Mouse (Mus musculus) liver, embryonic 12.5 days (tissue): ENCODE results near the gene Ceacam19. TPM values are rescaled to one million over a fixed set of nuclear protein-coding genes. Genes with fewer than 3 reads are reported as not detected.
A peak's percentile ranks its signal among the peaks of the same experiment; 100 is the strongest.
"Not testable (repeated sequence)": the region's sequence is repeated elsewhere in the genome, so short reads cannot be mapped to it uniquely, and the experiment has no call there.

ENCODE experiments used
- ATAC-seq: fragments of 200-750 bp; cut with Nextera tagmentation; 2 replicates; pipeline ENCODE4 v1.8.0; 2017; ENCODE audit warnings: moderate number of reproducible peaks, mild to moderate bottlenecking, moderate library complexity
- H3K27ac ChIP-seq: fragments of 300-500 bp; sonication (generic); 2 replicates; pipeline ENCODE4 v1.5.1; 2016; ENCODE audit warnings: mild to moderate bottlenecking
- H3K27me3 ChIP-seq: fragments of 300-500 bp; sonication (generic); replicated peaks from 2 replicates; pipeline ENCODE4 v1.6.1; 2016; ENCODE audit warnings: mild to moderate bottlenecking, moderate library complexity
- H3K36me3 ChIP-seq: fragments of 300-500 bp; sonication (generic); 2 replicates; pipeline ENCODE4 v1.6.1; 2016; ENCODE audit warnings: mild to moderate bottlenecking, moderate library complexity
- H3K4me1 ChIP-seq: fragments of 300-500 bp; sonication (generic); 2 replicates; pipeline ENCODE4 v1.6.1; 2016
- H3K4me2 ChIP-seq: fragments of 300-500 bp; sonication (generic); 2 replicates; pipeline ENCODE4 v1.6.1; 2016; ENCODE audit warnings: mild to moderate bottlenecking, moderate library complexity
- H3K4me3 ChIP-seq: fragments of 300-500 bp; sonication (generic); 2 replicates; pipeline ENCODE4 v1.5.1; 2016; ENCODE audit warnings: mild to moderate bottlenecking, moderate library complexity
- H3K9ac ChIP-seq: fragments of 300-500 bp; sonication (generic); 2 replicates; pipeline ENCODE4 v1.6.1; 2016; ENCODE audit warnings: mild to moderate bottlenecking, moderate library complexity
- H3K9me3 ChIP-seq: fragments of 300-500 bp; sonication (generic); replicated peaks from 2 replicates; pipeline ENCODE4 v1.6.1; 2016; ENCODE audit warnings: mild to moderate bottlenecking, moderate library complexity
- WGBS: fragments of 180-500 bp; shearing (Covaris S2); methylation state at CpG from one replicate; pipeline ENCODE4 v1.1.7; 2016; ENCODE audit not compliant: insufficient replicate concordance; 5-methylcytosine and 5-hydroxymethylcytosine counted together
- polyA plus RNA-seq: library from polyadenylated mRNA; unstranded; fragments of >200 nt; fragmentation: Nextera tagmentation; extraction: Ambion mirVana; gene quantifications from 2 replicates; pipeline ENCODE4 v1.2.1, GENCODE M21; 2016

The Ceacam19 gene
- not detected in 2 replicates for polyA plus RNA-seq

DNA sequence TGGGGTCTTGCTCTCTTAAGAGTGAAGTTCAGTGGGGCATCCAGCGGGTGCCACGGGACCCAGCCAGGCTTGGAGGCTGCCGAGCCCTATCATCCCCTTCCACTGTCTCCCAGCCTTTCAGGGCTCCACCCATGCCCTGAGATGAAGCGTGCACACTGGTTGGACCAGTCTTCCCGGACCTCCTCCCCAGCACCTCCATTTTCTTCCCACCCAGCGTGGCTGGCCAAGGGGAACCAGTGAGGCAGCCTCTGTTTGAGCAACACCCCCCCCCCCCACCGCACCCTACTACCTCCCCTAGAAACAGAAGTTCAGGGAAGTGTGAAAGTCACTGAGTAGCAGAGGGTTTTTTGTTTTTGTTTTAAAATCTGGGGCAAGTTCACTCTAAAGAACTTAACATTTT lies at the start of gene Ceacam19:
Ceacam19 (minus strand) TSS at position 117 of the 400 bp plus-strand sequence.
- no peak for ATAC-seq
- H3K27ac ChIP-seq: no peak within 1 kb of the TSS
- 47% methylated on average over 7 of the region's 7 CpGs for WGBS

DNA sequence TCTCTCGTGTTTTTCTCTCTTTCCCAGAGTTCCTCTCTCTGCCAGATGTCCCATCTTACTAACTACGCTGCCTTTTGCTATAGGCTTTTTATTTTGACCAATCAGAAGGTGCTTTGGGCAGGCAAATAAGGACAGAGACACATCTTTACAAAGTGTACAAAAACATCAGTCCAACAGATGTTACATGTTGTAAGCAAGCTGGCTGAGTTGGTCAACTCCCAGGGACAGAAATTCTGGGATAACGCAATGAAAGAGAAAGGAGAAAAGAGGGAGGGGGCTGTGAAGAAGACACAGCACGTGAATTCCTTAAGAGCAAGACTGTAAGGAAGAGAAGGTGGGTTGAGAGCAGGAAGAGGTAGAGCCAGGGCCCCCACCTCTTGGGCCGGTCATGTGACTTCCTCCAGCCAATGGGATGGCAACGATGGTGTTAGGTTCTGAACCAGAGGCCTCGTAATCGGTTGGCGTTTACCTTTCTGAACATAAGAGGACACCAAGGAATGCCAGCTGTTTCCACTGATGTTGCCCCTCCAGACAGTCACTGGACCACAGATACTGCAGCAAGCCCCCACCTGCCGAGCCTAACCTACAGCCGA lies 49.6 kb upstream of the Ceacam19 start:
- Histone ChIP-seq H3K9me3 (no peaks in the 10 kb centered on the region), H3K36me3 (no peaks in the 10 kb centered on the region), H3K4me1 (peaks cover 30% of the 10 kb centered on the region), H3K27ac (no peak overlapping the region), H3K4me3 (no peak overlapping the region), H3K27me3 (peaks cover 3% of the 10 kb centered on the region), H3K9ac (no peak overlapping the region), H3K4me2 (no peak overlapping the region)
- WGBS: 69% methylated on average over 11 of the region's 11 CpGs
- no peak for ATAC-seq

More for the DNA sequence above, at the start of gene Ceacam19:
- Histone ChIP-seq H3K4me3 (no peak within 1 kb of the TSS), H3K27me3 (0 out of 2 replicates have a peak, but pooled peaks cover 3% of the 10 kb centered on the region), H3K4me1 (no peaks in the 10 kb centered on the region), H3K36me3 (no peaks in the 10 kb centered on the region), H3K4me2 (no peak within 1 kb of the TSS), H3K9ac (no peak within 1 kb of the TSS), H3K9me3 (no peaks in the 10 kb centered on the region)

DNA sequence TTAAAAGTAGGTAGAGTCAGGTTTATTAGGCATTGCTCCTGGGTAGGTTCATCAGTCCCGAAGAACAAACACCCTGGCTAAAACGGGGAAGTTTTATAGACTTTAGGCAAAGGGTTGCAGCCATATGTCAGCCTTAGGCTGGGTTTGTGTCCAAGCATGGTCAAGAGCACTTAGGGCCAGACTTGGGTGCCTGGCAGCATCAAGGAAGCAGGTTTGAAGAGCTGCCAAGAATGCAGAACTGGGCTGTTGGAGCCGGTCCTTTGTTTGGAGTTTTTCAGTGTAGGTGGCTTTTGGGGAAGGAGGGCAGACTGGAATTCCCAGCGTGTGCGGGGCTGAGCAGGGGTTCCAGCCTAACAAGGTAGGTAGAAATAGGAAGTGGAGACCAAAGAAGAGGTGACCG lies 48.2 kb upstream of the Ceacam19 start:
- H3K4me2 ChIP-seq: peak overlapping the region; percentile 58
- no peak overlapping the region for H3K9ac ChIP-seq
- no peaks in the 10 kb centered on the region for H3K9me3 ChIP-seq
- H3K27ac ChIP-seq: peak overlapping the region; percentile 48; the same call in 1 of the 2 replicates
- H3K27me3 ChIP-seq: peaks cover 13% of the 10 kb centered on the region
- H3K36me3 ChIP-seq: no peaks in the 10 kb centered on the region
- H3K4me3 ChIP-seq: no peak overlapping the region
- peaks cover 33% of the 10 kb centered on the region for H3K4me1 ChIP-seq
- WGBS: 53% methylated on average over 6 of the region's 6 CpGs
- ATAC-seq: no peak

DNA sequence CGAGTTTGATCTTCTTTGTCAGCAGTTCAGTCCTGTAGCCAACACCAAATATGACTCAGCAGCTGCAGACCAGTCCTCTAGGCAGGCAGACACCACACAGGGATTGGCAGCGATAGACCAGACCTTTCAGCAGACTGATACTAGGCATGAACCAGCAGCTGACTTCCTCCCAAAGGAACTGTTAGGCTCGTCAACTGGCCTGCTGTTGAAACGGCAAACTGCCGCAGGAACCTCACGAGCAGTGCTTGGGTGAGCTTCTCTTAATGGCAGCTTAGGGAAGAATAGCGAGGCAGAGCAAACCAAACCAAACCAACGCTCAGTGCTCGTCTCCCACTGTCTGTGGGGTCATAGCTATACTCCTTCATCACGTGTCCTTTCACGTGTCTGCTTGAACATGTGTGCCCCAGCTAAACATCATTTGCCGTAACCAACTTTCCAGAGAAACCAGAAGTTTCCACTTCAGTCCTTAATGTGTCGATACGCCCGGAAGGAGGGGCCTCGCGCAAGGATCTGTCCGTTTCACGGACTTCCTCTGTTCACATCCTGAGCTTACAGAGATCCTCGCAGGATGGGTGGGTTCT lies 47.5 kb upstream of the Ceacam19 start:
- peak overlapping the region; percentile 58 for H3K4me2 ChIP-seq
- 25% methylated on average over 20 of the region's 20 CpGs for whole genome bisulfite sequencing
- H3K4me1 ChIP-seq: peaks cover 29% of the 10 kb centered on the region
- peaks cover 13% of the 10 kb centered on the region for H3K27me3 ChIP-seq
- no peaks in the 10 kb centered on the region for H3K9me3 ChIP-seq
- 0 out of 2 replicates have a peak overlapping the region, but pooled peaks have one; percentile 4 for H3K9ac ChIP-seq
- H3K36me3 ChIP-seq: no peaks in the 10 kb centered on the region
- H3K27ac ChIP-seq: peak overlapping the region; percentile 48; the same call in 1 of the 2 replicates
- peak; percentile 48; the same call in 1 of the 2 replicates for ATAC-seq
- H3K4me3 ChIP-seq: peak overlapping the region; percentile 25

DNA sequence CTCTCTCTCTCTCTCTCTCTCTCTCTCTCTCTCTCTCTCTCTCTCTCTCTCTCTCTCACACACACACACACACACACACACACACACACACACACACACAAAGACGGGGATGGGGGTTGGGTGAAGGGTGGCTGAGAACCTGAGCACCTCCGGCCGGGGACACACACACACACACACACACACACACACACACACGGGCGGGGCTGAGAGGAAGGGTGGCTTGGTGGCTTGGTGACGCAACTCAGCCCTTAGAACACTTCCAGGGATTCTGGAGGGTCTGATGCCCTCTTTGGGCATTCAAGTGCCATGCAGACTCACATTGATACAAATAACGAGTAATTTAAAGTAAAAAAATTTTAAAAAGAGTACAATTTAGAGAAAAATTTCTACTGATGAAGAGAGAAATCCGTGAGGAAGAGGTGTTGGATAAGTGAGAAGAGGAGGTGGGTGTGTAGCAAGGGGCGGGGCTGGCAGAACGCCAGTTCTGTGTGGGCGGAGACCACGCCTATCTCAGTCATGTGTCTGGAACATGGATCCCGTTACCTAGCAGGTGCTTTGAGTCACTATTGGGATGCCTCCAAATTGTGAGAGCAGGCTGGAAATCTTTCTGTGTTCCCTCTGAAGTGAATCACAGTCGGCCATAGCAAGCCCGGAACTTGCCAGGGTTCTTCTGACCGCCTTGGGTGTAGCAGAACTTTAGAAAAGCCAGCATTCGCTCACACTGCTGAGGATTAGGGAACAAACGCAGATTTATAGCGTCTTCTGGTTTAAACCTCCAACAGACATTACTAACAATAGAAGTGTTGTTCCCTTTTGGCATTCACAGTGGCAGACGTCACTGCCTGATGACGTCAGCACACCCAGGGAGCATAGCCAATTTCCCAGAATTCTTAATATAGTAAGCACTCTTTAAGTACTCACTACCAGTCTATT lies 45.4 kb upstream of the Ceacam19 start:
- WGBS: 11% methylated on average over 21 of the region's 21 CpGs
- H3K4me3 ChIP-seq: peak overlapping the region; percentile 27

DNA sequence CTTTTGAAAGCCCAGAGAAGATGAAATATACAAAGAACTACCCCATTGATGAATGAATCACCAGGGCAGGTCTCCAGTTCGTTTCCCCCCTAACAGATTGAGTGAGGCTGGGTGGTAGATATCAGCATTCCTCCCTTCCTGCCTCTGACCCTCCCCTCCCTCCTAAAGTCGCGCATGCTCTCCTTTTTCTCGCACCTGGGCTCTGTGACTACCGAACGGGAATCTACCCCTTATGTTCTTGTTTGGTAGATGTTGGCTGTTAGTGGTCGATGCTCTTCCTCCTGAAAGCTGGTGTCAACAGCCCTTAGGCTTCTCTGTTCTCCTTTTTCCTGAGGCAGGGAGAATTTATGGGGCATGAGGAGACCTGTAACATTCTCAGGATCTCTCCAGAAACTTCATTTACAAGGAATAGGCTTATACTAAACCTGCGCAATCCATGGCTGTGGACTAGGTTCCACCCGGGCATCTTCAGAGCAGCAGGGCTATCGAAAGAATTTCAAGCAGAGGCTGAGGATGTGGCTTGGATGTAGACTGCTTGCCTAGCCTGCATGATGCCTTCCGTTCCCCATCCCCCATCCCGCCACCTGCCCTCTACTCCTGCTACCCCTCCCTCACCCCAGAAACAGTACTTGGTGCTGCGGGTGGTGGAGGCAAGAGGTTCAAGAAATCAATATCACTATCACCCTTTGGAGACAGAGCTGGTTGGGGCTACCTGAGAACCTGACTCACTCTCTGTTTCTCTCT lies 44.5 kb upstream of the Ceacam19 start:
- Histone ChIP-seq H3K4me3 (no peak overlapping the region), H3K4me2 (peak overlapping the region; percentile 59; the same call in 1 of the 2 replicates), H3K27me3 (peaks cover 13% of the 10 kb centered on the region), H3K9ac (no peak overlapping the region), H3K27ac (no peak overlapping the region), H3K36me3 (no peaks in the 10 kb centered on the region), H3K9me3 (no peaks in the 10 kb centered on the region), H3K4me1 (peaks cover 21% of the 10 kb centered on the region)
- WGBS: 11% methylated on average over 13 of the region's 13 CpGs
- 0 out of 2 replicates have a peak, but pooled peaks have one; percentile 16 for ATAC-seq

More for the DNA sequence above, 45.4 kb upstream of the Ceacam19 start:
- H3K27me3 ChIP-seq: peaks cover 13% of the 10 kb centered on the region
- peaks cover 21% of the 10 kb centered on the region for H3K4me1 ChIP-seq
- ATAC-seq: peak; percentile 63; the same call in 1 of the 2 replicates
- H3K9me3 ChIP-seq: no peaks in the 10 kb centered on the region
- H3K4me2 ChIP-seq: peak overlapping the region; percentile 59
- no peaks in the 10 kb centered on the region for H3K36me3 ChIP-seq
- H3K27ac ChIP-seq: no peak overlapping the region
- no peak overlapping the region for H3K9ac ChIP-seq

DNA sequence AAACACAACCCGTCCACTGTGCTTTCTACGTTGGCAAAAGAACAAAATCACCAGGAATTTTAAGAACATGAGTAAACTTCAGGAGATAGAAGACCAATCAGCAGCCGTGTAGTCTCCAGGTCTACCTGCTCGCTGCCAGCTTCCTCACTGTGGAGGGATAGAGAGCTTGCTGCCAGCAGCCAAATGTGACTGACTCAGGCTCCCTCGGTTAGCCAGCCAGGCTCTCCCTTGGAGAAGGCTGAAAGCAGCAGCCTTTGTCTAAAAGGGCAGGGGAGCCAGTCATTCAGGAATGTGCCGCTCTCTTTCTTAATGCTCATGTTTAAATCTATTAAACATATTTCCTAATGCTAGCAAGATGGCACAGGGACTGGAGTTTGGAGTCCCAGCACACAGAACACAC lies 42.7 kb upstream of the Ceacam19 start:
- WGBS: 68% methylated on average over 6 of the region's 6 CpGs
- peaks cover 13% of the 10 kb centered on the region for H3K27me3 ChIP-seq
- H3K4me1 ChIP-seq: peaks cover 14% of the 10 kb centered on the region
- H3K27ac ChIP-seq, ATAC-seq, H3K4me2 ChIP-seq, H3K36me3 ChIP-seq, H3K9me3 ChIP-seq, H3K4me3 ChIP-seq, H3K9ac ChIP-seq: not testable (repeated sequence)

DNA sequence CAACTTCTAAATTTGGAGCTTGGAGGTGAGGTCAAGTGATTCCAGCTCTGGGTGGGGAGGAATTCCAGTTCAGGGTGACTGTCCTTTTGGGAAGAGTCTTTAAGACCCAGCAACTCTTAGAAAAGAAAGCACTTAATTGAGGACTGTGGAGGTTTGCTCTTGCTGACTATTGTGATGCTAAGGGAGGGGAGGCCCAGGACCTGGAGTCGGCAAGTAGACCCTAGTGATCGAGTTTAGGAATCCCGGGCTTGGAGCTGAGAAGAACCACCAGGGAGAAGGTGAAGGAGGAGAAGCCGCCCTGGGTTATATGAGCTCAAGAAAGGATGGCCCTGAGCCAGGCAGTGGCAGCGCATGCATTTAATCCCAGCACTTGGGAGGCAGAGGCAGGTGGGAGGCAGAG lies 40.7 kb upstream of the Ceacam19 start:
- no peak for ATAC-seq
- Histone ChIP-seq H3K4me2 (no peak overlapping the region), H3K27me3 (peaks cover 13% of the 10 kb centered on the region), H3K9ac (no peak overlapping the region), H3K27ac (no peak overlapping the region), H3K9me3 (no peaks in the 10 kb centered on the region), H3K4me3 (no peak overlapping the region), H3K4me1 (peaks cover 14% of the 10 kb centered on the region), H3K36me3 (no peaks in the 10 kb centered on the region)
- WGBS: 67% methylated on average over 5 of the region's 5 CpGs

DNA sequence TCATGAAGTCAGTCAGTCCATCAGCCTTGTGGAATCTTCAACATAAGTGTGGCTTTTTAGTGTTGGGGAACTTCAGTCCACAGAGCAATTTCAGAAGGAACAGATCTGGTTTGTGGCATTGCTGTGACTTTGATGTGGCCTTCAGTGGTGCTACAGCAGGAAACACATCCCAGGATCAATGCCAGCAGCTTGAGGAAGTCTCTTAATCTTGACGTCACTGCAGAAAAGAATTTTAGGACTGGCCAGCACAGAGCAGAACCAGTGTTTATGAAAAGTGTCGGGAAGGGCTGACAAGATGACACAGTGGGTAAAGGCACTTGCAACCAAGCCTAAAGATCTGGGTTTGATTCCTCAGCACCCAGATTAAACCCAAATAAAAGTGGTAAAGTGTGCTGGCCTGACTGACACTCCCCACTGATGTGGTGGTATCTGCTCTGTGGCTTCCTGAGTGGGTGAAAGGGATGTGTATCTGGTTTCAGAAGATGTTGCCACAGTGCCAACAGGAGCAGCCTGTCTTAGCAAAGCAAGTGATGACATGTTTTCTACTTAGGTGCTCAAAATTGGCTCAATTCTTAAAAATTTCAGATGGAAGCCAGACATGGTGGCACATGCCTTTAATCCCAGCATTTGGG lies 39.2 kb upstream of the Ceacam19 start:
- H3K4me2 ChIP-seq: no peak overlapping the region
- peaks cover 9% of the 10 kb centered on the region; the same call in 1 of the 2 replicates for H3K4me1 ChIP-seq
- H3K27ac ChIP-seq: no peak overlapping the region
- no peaks in the 10 kb centered on the region for H3K36me3 ChIP-seq
- no peak overlapping the region for H3K9ac ChIP-seq
- no peaks in the 10 kb centered on the region for H3K9me3 ChIP-seq
- peaks cover 8% of the 10 kb centered on the region for H3K27me3 ChIP-seq
- WGBS: 23% methylated on average over 2 of the region's 2 CpGs
- ATAC-seq: no peak
- no peak overlapping the region for H3K4me3 ChIP-seq

DNA sequence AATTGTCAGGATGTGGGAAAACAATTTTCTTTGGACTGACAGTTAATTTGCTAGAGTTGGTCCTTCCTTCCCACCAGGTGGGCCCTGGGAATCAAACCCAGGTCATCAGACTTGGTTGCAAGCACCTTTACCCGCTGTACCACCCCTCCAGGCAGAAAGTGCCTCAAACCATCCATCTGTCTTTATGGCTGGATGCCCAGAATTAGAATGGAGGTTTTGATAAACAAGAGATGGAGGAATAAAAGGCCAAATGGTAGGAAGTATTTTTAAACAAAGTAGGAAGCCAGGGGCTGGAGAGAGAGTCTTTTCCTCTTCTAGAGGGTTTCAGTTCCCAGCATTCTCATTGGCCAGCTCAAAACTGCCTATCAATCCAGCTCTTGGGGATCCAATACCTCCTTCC lies 37.6 kb upstream of the Ceacam19 start:
- ATAC-seq: no peak
- Histone ChIP-seq H3K4me2 (no peak overlapping the region), H3K4me3 (no peak overlapping the region), H3K9me3 (no peaks in the 10 kb centered on the region), H3K36me3 (no peaks in the 10 kb centered on the region), H3K4me1 (peaks cover 19% of the 10 kb centered on the region), H3K27me3 (0 out of 2 replicates have a peak, but pooled peaks cover 5% of the 10 kb centered on the region), H3K9ac (no peak overlapping the region), H3K27ac (no peak overlapping the region)
- WGBS: 64% methylated on average over 1 of the region's 1 CpGs

DNA sequence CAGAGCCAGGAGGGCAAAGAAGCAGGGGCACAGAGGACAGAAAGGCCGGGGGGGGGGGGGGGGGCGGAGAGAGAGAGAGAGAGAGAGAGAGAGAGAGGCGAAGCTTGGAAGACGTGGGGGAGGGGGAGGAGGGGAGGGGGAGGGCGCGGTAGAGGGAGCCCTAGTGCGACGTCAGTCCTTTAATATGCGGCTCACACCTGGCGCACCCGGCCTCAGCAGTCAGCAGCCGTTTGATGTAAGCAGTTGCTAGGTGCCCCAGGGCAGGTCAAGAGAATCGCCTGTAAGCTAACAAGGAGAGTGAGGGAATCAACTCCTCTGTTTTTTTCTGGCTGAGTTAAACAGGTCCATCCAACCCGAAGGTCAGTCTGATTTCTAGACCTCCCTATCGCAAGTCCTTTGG lies 36.0 kb upstream of the Ceacam19 start:
- Histone ChIP-seq H3K36me3 (no peaks in the 10 kb centered on the region), H3K9me3 (no peaks in the 10 kb centered on the region), H3K4me2 (no peak overlapping the region), H3K4me1 (peaks cover 26% of the 10 kb centered on the region), H3K27me3 (0 out of 2 replicates have a peak, but pooled peaks cover 5% of the 10 kb centered on the region), H3K27ac (no peak overlapping the region), H3K9ac (no peak overlapping the region), H3K4me3 (no peak overlapping the region)
- ATAC-seq: no peak
- WGBS: 26% methylated on average over 9 of the region's 15 CpGs
